ENCODE assay signal across 8 mouse cellular contexts in the genomic region with DNA sequence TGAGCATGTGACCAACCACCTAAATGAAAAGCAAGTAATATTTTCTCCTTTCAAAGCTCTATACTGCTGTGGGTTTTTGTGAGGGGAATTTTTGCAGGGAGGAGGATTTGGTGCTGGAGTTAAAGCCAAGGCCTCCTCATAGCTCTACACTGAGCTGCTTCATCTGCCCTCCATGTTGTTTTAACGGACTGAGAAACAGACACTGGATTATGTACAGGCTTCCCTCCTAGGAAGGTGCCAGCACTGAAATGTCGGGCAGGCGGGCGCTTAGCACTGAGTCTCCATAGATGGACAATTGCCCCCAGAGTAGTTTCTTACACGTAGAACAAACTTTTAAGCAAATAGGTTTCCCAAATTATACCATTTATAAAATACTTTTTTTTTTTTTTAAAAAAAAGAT. TPM values are rescaled to one million over a fixed set of nuclear protein-coding genes. Genes with fewer than 3 reads are reported as not detected.
A peak's percentile ranks its signal among the peaks of the same experiment; 100 is the strongest.
DNase-seq lines count a peak whose midpoint lies in the region; ATAC-seq and TF ChIP-seq lines count a peak whose summit lies in the region.

No protein-coding gene starts in this region.

- peak overlapping the region; percentile 76; the same call in 1 of the 2 replicates for H3K4me2 ChIP-seq in liver, embryonic 15.5 days

- ATAC-seq in liver, embryonic 15.5 days (ENCODE audit: insufficient read depth) = no peak

- H3K4me3 ChIP-seq in gastrocnemius, adult 2 months = peak overlapping the region; percentile 82
- H3K4me3 ChIP-seq in liver, embryonic 15.5 days (replicated peaks) = peak overlapping the region; percentile 65; the same call in 1 of the 2 replicates

- 60% methylated on average over 5 of the region's 5 CpGs for WGBS in liver, embryonic 15.5 days (ENCODE audit: insufficient replicate concordance)

- no peak for DNase-seq in gastrocnemius, adult 2 months
- DNase-seq in gastrocnemius, postnatal 4 days (ENCODE audit: low spot score in 2 of 2) = no peak
- DNase-seq in NIH3T3 (ENCODE audit: low read depth) = peak; percentile 52
- peak; percentile 40 for DNase-seq in forelimb bud, embryonic 11.5 days (ENCODE audit: low read depth, low spot score)
- no peak for DNase-seq in T-cell, adult 2 months (ENCODE audit: low spot score)
- DNase-seq in ovary, postnatal 14 days (ENCODE audit: low spot score) = no peak
- no peak for DNase-seq in spleen, postnatal 10 days (ENCODE audit: low spot score in 2 of 2)

- no peak overlapping the region for H3K9ac ChIP-seq in liver, embryonic 15.5 days

- peak overlapping the region; percentile 89 for H3K27ac ChIP-seq in gastrocnemius, adult 2 months
- H3K27ac ChIP-seq in liver, embryonic 15.5 days (replicated peaks) = no peak overlapping the region

- intact Hi-C loops in gastrocnemius, adult 2 months (cut with DNase I) = no loop called here

- TF ChIP-seq CTCF in gastrocnemius, adult 2 months (IDR thresholded peaks at IDR 0.05) = no peak

- no peaks in the 10 kb centered on the region for H3K9me3 ChIP-seq in liver, embryonic 15.5 days (replicated peaks)

- H3K4me1 ChIP-seq in liver, embryonic 15.5 days (replicated peaks) = peaks cover 33% of the 10 kb centered on the region

- H3K36me3 ChIP-seq in liver, embryonic 15.5 days (replicated peaks) = no peaks in the 10 kb centered on the region

- peaks cover 90% of the 10 kb centered on the region for H3K27me3 ChIP-seq in liver, embryonic 15.5 days

RNA-seq across cellular contexts. Expression of a gene that starts 4.1 kb away (rescaled TPM):
- total RNA-seq in gastrocnemius, adult 2 months (2021) = 10 to 100 TPM; 27.9 to 59.3 TPM
- total RNA-seq in gastrocnemius, postnatal 4 days (2021) = 100 to 1,000 TPM; 778 to 813 TPM
- polyA plus RNA-seq in liver, embryonic 15.5 days (2015; fragmentation: Nextera tagmentation; extraction: Ambion mirVana) = 148 and 163 TPM in 2 replicates

Comparison
In these comparisons a context has a peak if more than half of its experiments do, and no peak if none do; other contexts are left out.
1. RNA of a gene that starts 4.1 kb away (total RNA-seq): 778 to 813 TPM in gastrocnemius, postnatal 4 days; 27.9 to 59.3 TPM in gastrocnemius, adult 2 months; every median in the first group is over 10 times any median in the second.
2. DNase-seq: peak in NIH3T3 (single experiment) and forelimb bud, embryonic 11.5 days (single experiment); none in gastrocnemius, adult 2 months (single experiment), gastrocnemius, postnatal 4 days (0 of 2), T-cell, adult 2 months (single experiment), ovary, postnatal 14 days (single experiment) and spleen, postnatal 10 days (0 of 2).